Mouse (Mus musculus) embryo, embryonic 10 days (tissue): Measurements from ENCODE around the gene Ahsg.
"Not testable (repeated sequence)": the region's sequence is repeated elsewhere in the genome, so short reads cannot be mapped to it uniquely, and the experiment has no call there.

Source experiments
- DNase-seq: peaks from one replicate; pipeline ENCODE4 v3.0.0-alpha.2; 2015; ENCODE audit warnings: low spot score

Ahsg gene

DNA sequence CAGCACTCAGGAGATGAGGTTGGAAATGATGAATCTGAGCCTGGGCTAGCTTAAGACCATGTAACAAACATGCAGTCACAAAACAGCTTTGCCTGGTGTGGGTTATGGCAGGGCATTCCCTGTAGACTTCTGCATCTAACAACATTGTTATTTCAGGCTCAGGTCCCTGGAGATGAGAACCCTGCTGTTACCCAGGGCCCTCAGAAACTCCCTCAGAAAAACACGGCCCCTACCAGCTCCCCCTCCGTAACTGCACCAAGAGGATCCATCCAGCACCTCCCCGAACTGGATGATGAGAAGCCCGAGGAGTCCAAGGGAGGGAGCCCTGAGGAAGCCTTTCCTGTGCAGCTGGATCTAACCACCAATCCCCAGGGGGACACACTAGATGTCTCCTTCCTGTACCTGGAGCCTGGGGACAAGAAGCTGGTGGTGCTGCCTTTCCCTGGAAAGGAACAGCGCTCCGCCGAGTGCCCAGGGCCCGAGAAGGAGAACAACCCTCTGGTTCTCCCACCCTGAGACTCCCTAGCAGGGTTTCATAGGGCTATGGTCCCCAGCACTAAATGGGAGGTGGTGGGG lies 48.1 kb downstream of the Ahsg start:
- no peak for DNase-seq

DNA sequence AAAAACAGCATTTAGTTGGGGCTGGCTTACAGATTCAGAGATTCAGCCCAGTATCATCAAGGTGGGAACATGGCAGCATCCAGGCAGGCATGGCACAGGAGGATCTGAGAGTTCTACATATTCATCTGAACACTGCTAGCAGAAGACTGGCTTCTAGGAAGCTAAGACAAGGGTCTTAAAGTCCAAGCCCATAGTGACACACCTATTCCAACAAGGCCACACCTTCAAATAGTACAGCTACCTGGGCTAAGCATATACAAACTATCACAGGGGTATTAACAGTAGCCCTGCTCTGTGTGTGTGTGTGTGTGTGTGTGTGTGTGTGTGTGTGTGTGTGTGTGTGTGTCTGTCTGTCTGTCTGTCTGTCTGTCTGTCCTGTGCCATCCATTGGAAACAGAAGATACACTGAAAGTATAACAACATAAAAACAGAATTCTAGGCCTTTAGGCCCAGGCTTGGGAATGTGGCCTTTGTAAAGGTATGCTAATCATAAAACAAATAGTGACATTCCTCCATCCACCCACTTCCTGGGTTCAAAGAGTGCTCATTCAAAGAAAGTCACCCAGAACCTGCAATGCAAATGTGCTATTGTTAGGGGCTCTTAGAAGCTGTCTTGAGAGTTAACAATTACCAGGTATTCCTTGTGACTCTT lies 50.9 kb downstream of the Ahsg start:
- not testable (repeated sequence) for DNase-seq

DNA sequence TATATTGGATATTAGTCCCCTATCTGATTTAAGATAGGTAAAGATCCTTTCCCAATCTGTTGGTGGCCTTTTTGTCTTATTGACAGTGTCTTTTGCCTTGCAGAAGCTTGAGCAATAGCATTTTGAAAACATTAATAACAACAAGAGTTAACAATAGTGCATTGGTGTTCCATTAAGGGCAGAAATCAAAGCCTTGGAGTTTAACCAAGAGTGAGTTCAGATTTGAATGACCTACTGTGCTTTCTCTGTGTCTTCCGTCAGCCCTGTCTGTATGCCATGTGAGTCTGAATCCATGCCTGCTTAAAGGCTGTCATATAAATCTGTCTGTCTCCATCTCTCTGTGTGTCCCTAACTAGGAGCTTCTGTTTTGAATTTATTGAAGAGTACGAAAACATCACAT lies 56.3 kb downstream of the Ahsg start:
- DNase-seq, result no peak
